Mouse (Mus musculus) liver, embryonic 14.5 days (tissue): ENCODE results near the gene Eaf1.

ENCODE experiments used
- CTCF ChIP-seq: IDR thresholded peaks from 2 replicates; pipeline ENCODE4 v1.5.1; 2016; ENCODE audit warnings: antibody characterized with exemption, low read depth, control low read depth
- EP300 ChIP-seq: IDR thresholded peaks from 2 replicates; pipeline ENCODE4 v1.6.1; 2016; ENCODE audit warnings: antibody characterized with exemption, low read depth

- peak; percentile 39; the same call in 1 of the 2 replicates for TF ChIP-seq CTCF
- no peak for TF ChIP-seq EP300
Observed at GRCm38 (mm10) chr14:31486465-31486864, 7.7 kb upstream of the Eaf1 start.
